ENCODE assay signal across 24 mouse cellular contexts in genomic region chr11:97656269-97656971, GRCm38 (mm10). TPM values are rescaled to one million over a fixed set of nuclear protein-coding genes. Genes with fewer than 3 reads are reported as not detected.
DNase-seq lines count a peak whose midpoint lies in the region; ATAC-seq and TF ChIP-seq lines count a peak whose summit lies in the region.
"Had no signal": no experiment of that assay in that cellular context is flagged by ENCODE, and none has a peak within 500 bp of the region (broad histone marks: within the 10 kb centered on the region; RNA-seq: fewer than 3 reads in every experiment).

No protein-coding gene starts in this region.

- dilution Hi-C loops in CH12.LX (cut with MboI; ENCODE audit: extremely low pct_ligation_motif_present, extremely low pct_unique_long_range_greater_than_20kb, low sequenced_read_pairs): no loop called here

- no peaks in the 10 kb centered on the region for H3K36me3 ChIP-seq in heart, embryonic 13.5 days
- H3K36me3 ChIP-seq in CH12.LX (replicated peaks in 1 of 2; ENCODE audit: control insufficient read depth in 1 of 2, insufficient read depth in 1 of 2, low read length in 1 of 2) (peaks cover 17 to 47% of the 10 kb centered on the region in 2 experiments), ES-E14 (ENCODE audit: control insufficient read depth, insufficient read depth, low read length, poor library complexity, severe bottlenecking) (peaks cover 3% of the 10 kb centered on the region; the same call in 1 of the 2 replicates)
- no peaks in the 10 kb centered on the region for H3K36me3 ChIP-seq in midbrain, embryonic 13.5 days
- no peaks in the 10 kb centered on the region for H3K36me3 ChIP-seq in hindbrain, embryonic 11.5 days (ENCODE audit: control insufficient read depth, insufficient read depth, low read length)
- H3K36me3 ChIP-seq: embryonic facial prominence, embryonic 13.5 days; forebrain, embryonic 10.5 days; forebrain, embryonic 15.5 days; hindbrain, embryonic 12.5 days; liver, embryonic 15.5 days had no signal

- in situ Hi-C loops in CH12.LX (cut with MboI; ENCODE audit: low pct_ligation_motif_present, low pct_unique_long_range_greater_than_20kb, low sequenced_read_pairs) (no loop called here), ES-E14 (cut with MboI; ENCODE audit: low sequenced_read_pairs in 2 of 2, unreplicated experiment in 2 of 2) (no loop called here)

- TF ChIP-seq CTCF in CH12.LX (conservative IDR thresholded peaks at IDR 0.05 in 1 of 2, IDR thresholded peaks at IDR 0.05 in 1 of 2; ENCODE audit: low read depth in 2 of 2, low read length in 2 of 2): peak in 1 of 2 experiments; percentile 41; a peak in 2 of 4 replicates

- no peak for ATAC-seq in heart, embryonic 13.5 days (ENCODE audit: extremely low read depth, insufficient number of reproducible peaks, low FRiP score, low TSS enrichment)
- no peak for ATAC-seq in midbrain, embryonic 13.5 days
- ATAC-seq in hindbrain, embryonic 11.5 days (ENCODE audit: low FRiP score): no peak
- ATAC-seq: forebrain, embryonic 15.5 days; hindbrain, postnatal 0 days; intestine, embryonic 16.5 days had no signal

- TF ChIP-seq RAD21 in CH12.LX (IDR thresholded peaks at IDR 0.05; ENCODE audit: low read depth, low read length): no peak; the same call in 1 of the 2 replicates

- no peaks in the 10 kb centered on the region for H3K9me3 ChIP-seq in heart, embryonic 13.5 days
- H3K9me3 ChIP-seq in CH12.LX (replicated peaks; ENCODE audit: low read length): peaks cover 7% of the 10 kb centered on the region
- H3K9me3 ChIP-seq in ES-E14 (ENCODE audit: control insufficient read depth, insufficient read depth, low read depth, low read length): no peaks in the 10 kb centered on the region
- no peaks in the 10 kb centered on the region for H3K9me3 ChIP-seq in midbrain, embryonic 13.5 days
- H3K9me3 ChIP-seq in hindbrain, embryonic 11.5 days (ENCODE audit: control insufficient read depth, low read length): no peaks in the 10 kb centered on the region
- H3K9me3 ChIP-seq: embryonic facial prominence, embryonic 13.5 days; forebrain, embryonic 15.5 days; G1E; hindbrain, embryonic 12.5 days; liver, embryonic 15.5 days had no signal

- peak overlapping the region; percentile 54; the same call in 1 of the 2 replicates for H3K9ac ChIP-seq in heart, embryonic 13.5 days
- H3K9ac ChIP-seq in CH12.LX (ENCODE audit: insufficient read depth, low read depth) (no peak overlapping the region), ES-E14 (ENCODE audit: insufficient read depth, low read depth, low read length, poor library complexity, severe bottlenecking) (peak overlapping the region; percentile 7; the same call in 1 of the 2 replicates)
- H3K9ac ChIP-seq in midbrain, embryonic 13.5 days (replicated peaks): no peak overlapping the region
- no peak overlapping the region for H3K9ac ChIP-seq in hindbrain, embryonic 11.5 days (ENCODE audit: low read depth, low read length)
- H3K9ac ChIP-seq: embryonic facial prominence, embryonic 13.5 days; hindbrain, embryonic 12.5 days; liver, embryonic 15.5 days; lung, embryonic 14.5 days had no signal

- no peak for TF ChIP-seq EP300 in CH12.LX (IDR thresholded peaks at IDR 0.05; ENCODE audit: low read length)

- peaks cover 5% of the 10 kb centered on the region; the same call in 1 of the 2 replicates for H3K79me2 ChIP-seq in CH12.LX (replicated peaks; ENCODE audit: control insufficient read depth, extremely low read depth, insufficient read depth, poor library complexity, severe bottlenecking)

- H3K27ac ChIP-seq in heart, embryonic 13.5 days (replicated peaks): peak overlapping the region; percentile 53; the same call in 1 of the 2 replicates
- H3K27ac ChIP-seq in CH12.LX (ENCODE audit: insufficient read depth, low read depth): no peak overlapping the region
- H3K27ac ChIP-seq in ES-E14 (ENCODE audit: insufficient read depth, low read depth, low read length, poor library complexity, severe bottlenecking): peak overlapping the region; percentile 76
- H3K27ac ChIP-seq in midbrain, embryonic 13.5 days: no peak overlapping the region
- H3K27ac ChIP-seq in hindbrain, embryonic 11.5 days (ENCODE audit: low read depth, low read length): no peak overlapping the region
- H3K27ac ChIP-seq: embryonic facial prominence, embryonic 13.5 days; forebrain, embryonic 10.5 days; forebrain, embryonic 15.5 days; hindbrain, embryonic 12.5 days; hindbrain, postnatal 0 days; liver, embryonic 15.5 days had no signal

- H3K4me2 ChIP-seq in heart, embryonic 13.5 days: no peak overlapping the region
- 0 out of 2 replicates have a peak overlapping the region, but pooled peaks have one; percentile 8 for H3K4me2 ChIP-seq in CH12.LX (ENCODE audit: insufficient read depth, low read depth, poor library complexity, severe bottlenecking)
- H3K4me2 ChIP-seq in midbrain, embryonic 13.5 days (replicated peaks): no peak overlapping the region
- no peak overlapping the region for H3K4me2 ChIP-seq in hindbrain, embryonic 11.5 days (replicated peaks; ENCODE audit: low read depth, low read length)
- H3K4me2 ChIP-seq: embryonic facial prominence, embryonic 13.5 days; forebrain, embryonic 15.5 days; hindbrain, embryonic 12.5 days; liver, embryonic 15.5 days; lung, embryonic 14.5 days; midbrain, embryonic 11.5 days had no signal

- H3K4me3 ChIP-seq in heart, embryonic 13.5 days: no peak overlapping the region
- no peak overlapping the region for H3K4me3 ChIP-seq in CH12.LX (replicated peaks in 1 of 3; ENCODE audit: low read depth in 2 of 3, low read length in 2 of 3, poor library complexity in 1 of 3)
- H3K4me3 ChIP-seq in ES-E14 (ENCODE audit: insufficient read depth in 1 of 2, low read depth in 1 of 2, low read length in 2 of 2, poor library complexity in 1 of 2, severe bottlenecking in 1 of 2): peak overlapping the region in 1 of 2 experiments; percentile 32; a peak in 2 of 4 replicates
- no peak overlapping the region for H3K4me3 ChIP-seq in midbrain, embryonic 13.5 days (replicated peaks)
- H3K4me3 ChIP-seq in hindbrain, embryonic 11.5 days (ENCODE audit: low read depth, low read length): no peak overlapping the region
- H3K4me3 ChIP-seq: embryonic facial prominence, embryonic 13.5 days; forebrain, embryonic 10.5 days; forebrain, embryonic 15.5 days; hindbrain, embryonic 12.5 days; liver, embryonic 15.5 days had no signal

- peak; percentile 29 for DNase-seq in cerebellum, adult 11-12 months
- no peak for DNase-seq in cerebellum, adult 9-10 months
- no peak for DNase-seq in heart, postnatal 14 days
- DNase-seq in CH12.LX (ENCODE audit: extremely low read depth): peak; percentile 38
- DNase-seq in ES-E14 (ENCODE audit: low read depth, low spot score): no peak
- DNase-seq in hindbrain, embryonic 11.5 days (ENCODE audit: low spot score): no peak
- DNase-seq: cerebellum, adult 8-10 months; gastrocnemius, postnatal 25 days; heart, adult 18-20 months; kidney, postnatal 14 days; lung, embryonic 14.5 days; lung, postnatal 36 days; thymus, postnatal 4 days had no signal

- peaks cover 1% of the 10 kb centered on the region; the same call in 1 of the 2 replicates for H3K27me3 ChIP-seq in heart, embryonic 13.5 days (replicated peaks)
- no peaks in the 10 kb centered on the region for H3K27me3 ChIP-seq in CH12.LX (replicated peaks)
- H3K27me3 ChIP-seq in midbrain, embryonic 13.5 days: peaks cover 9% of the 10 kb centered on the region
- peaks cover 7% of the 10 kb centered on the region for H3K27me3 ChIP-seq in hindbrain, embryonic 11.5 days (ENCODE audit: control insufficient read depth, insufficient read depth, low read length)

- peak; percentile 47 for TF ChIP-seq POLR2A in CH12.LX (IDR thresholded peaks at IDR 0.05; ENCODE audit: low read depth, low read length)

- H3K4me1 ChIP-seq in heart, embryonic 13.5 days: peaks cover 43% of the 10 kb centered on the region
- peaks cover 19 to 59% of the 10 kb centered on the region in 2 experiments for H3K4me1 ChIP-seq in CH12.LX (ENCODE audit: control insufficient read depth in 1 of 2, insufficient read depth in 2 of 2)
- peaks cover 12 to 19% of the 10 kb centered on the region in 2 experiments for H3K4me1 ChIP-seq in ES-E14 (ENCODE audit: control insufficient read depth in 2 of 2, insufficient read depth in 2 of 2, low read length in 2 of 2, poor library complexity in 1 of 2)
- H3K4me1 ChIP-seq in midbrain, embryonic 13.5 days (replicated peaks): peaks cover 21% of the 10 kb centered on the region
- H3K4me1 ChIP-seq in hindbrain, embryonic 11.5 days (replicated peaks; ENCODE audit: control insufficient read depth, insufficient read depth, low read length): peaks cover 4% of the 10 kb centered on the region

- 71% methylated on average over 14 of the region's 14 CpGs for whole genome bisulfite sequencing in heart, embryonic 13.5 days
- 74% methylated on average over 14 of the region's 14 CpGs for WGBS in midbrain, embryonic 13.5 days
- WGBS in hindbrain, embryonic 11.5 days: 73% methylated on average over 14 of the region's 14 CpGs

- intact Hi-C loops in heart, postnatal 14 days (cut with DNase I): no loop called here

RNA-seq across cellular contexts. Expression of gene Mllt6, which starts 6.8 kb away (rescaled TPM):
- 1.7 and 1.9 TPM in 2 replicates for polyA plus RNA-seq in heart, embryonic 13.5 days (2015; fragmentation: Nextera tagmentation; extraction: Ambion mirVana)
- total RNA-seq in heart, postnatal 14 days (2021): 10 to 100 TPM; 58.1 to 61.7 TPM
- total RNA-seq in CH12.LX (2012; rRNA removed): 50.7 and 55.6 TPM in 2 replicates
- 24.3 and 25.3 TPM in 2 replicates for total RNA-seq in CH12.LX (2014; rRNA removed)
- 38.3 and 43.0 TPM in 2 replicates for polyA plus RNA-seq in CH12.LX (2012; ENCODE audit: insufficient read length, low read depth)
- 113 and 142 TPM in 2 replicates for total RNA-seq in ES-E14 (2012; rRNA removed)
- polyA plus RNA-seq in midbrain, embryonic 13.5 days (2015; fragmentation: Nextera tagmentation; extraction: Ambion mirVana): 3.1 and 3.9 TPM in 2 replicates
- 4.1 and 4.2 TPM in 2 replicates for polyA plus RNA-seq in hindbrain, embryonic 11.5 days (2014; fragmentation: Nextera tagmentation; extraction: Ambion mirVana)

RNA-seq across cellular contexts. Expression of gene Epop, which starts 26.9 kb away (rescaled TPM):
- 1.1 and 1.4 TPM in 2 replicates for polyA plus RNA-seq in heart, embryonic 13.5 days (2015; fragmentation: Nextera tagmentation; extraction: Ambion mirVana)
- total RNA-seq in heart, postnatal 14 days (2021): 1 to 10 TPM in 1 of 2 experiments, under 1 TPM in 1; 0.93 to 1.2 TPM
- total RNA-seq in CH12.LX (2012; rRNA removed) (4.2 and 5.0 TPM in 2 replicates), CH12.LX (2014; rRNA removed) (1.7 and 2.1 TPM in 2 replicates), ES-E14 (2012; rRNA removed) (100 and 109 TPM in 2 replicates)
- polyA plus RNA-seq in CH12.LX (2012; ENCODE audit: insufficient read length, low read depth): 8.3 and 8.4 TPM in 2 replicates
- 3.0 and 4.2 TPM in 2 replicates for polyA plus RNA-seq in midbrain, embryonic 13.5 days (2015; fragmentation: Nextera tagmentation; extraction: Ambion mirVana)
- polyA plus RNA-seq in hindbrain, embryonic 11.5 days (2014; fragmentation: Nextera tagmentation; extraction: Ambion mirVana): 5.7 and 9.1 TPM in 2 replicates

RNA-seq across cellular contexts. Expression of gene Cisd3, which starts 29.2 kb away (rescaled TPM):
- 44.1 and 53.7 TPM in 2 replicates for polyA plus RNA-seq in heart, embryonic 13.5 days (2015; fragmentation: Nextera tagmentation; extraction: Ambion mirVana)
- 100 to 1,000 TPM; 146 to 147 TPM for total RNA-seq in heart, postnatal 14 days (2021)
- total RNA-seq in CH12.LX (2012; rRNA removed) (141 and 157 TPM in 2 replicates), CH12.LX (2014; rRNA removed) (63.8 and 66.1 TPM in 2 replicates), ES-E14 (2012; rRNA removed) (49.9 and 66.0 TPM in 2 replicates)
- polyA plus RNA-seq in CH12.LX (2012; ENCODE audit: insufficient read length, low read depth): 169 and 221 TPM in 2 replicates
- polyA plus RNA-seq in midbrain, embryonic 13.5 days (2015; fragmentation: Nextera tagmentation; extraction: Ambion mirVana): 14.4 and 16.1 TPM in 2 replicates
- polyA plus RNA-seq in hindbrain, embryonic 11.5 days (2014; fragmentation: Nextera tagmentation; extraction: Ambion mirVana): 11.8 and 14.8 TPM in 2 replicates

RNA-seq across cellular contexts. Expression of gene Pcgf2, which starts 43.9 kb away (rescaled TPM):
- polyA plus RNA-seq in heart, embryonic 13.5 days (2015; fragmentation: Nextera tagmentation; extraction: Ambion mirVana): 10.5 and 11.0 TPM in 2 replicates
- 10 to 100 TPM; 11.1 to 12.9 TPM for total RNA-seq in heart, postnatal 14 days (2021)
- 5.6 and 7.9 TPM in 2 replicates for total RNA-seq in CH12.LX (2012; rRNA removed)
- 0.81 and 0.99 TPM in 2 replicates for total RNA-seq in CH12.LX (2014; rRNA removed)
- polyA plus RNA-seq in CH12.LX (2012; ENCODE audit: insufficient read length, low read depth): 16.3 and 19.5 TPM in 2 replicates
- 20.1 and 28.4 TPM in 2 replicates for total RNA-seq in ES-E14 (2012; rRNA removed)
- polyA plus RNA-seq in midbrain, embryonic 13.5 days (2015; fragmentation: Nextera tagmentation; extraction: Ambion mirVana): 23.6 and 25.3 TPM in 2 replicates
- 16.9 and 18.6 TPM in 2 replicates for polyA plus RNA-seq in hindbrain, embryonic 11.5 days (2014; fragmentation: Nextera tagmentation; extraction: Ambion mirVana)

RNA-seq across cellular contexts. Expression of gene Psmb3, which starts 46.8 kb away (rescaled TPM):
- 371 and 445 TPM in 2 replicates for polyA plus RNA-seq in heart, embryonic 13.5 days (2015; fragmentation: Nextera tagmentation; extraction: Ambion mirVana)
- total RNA-seq in heart, postnatal 14 days (2021): 100 to 1,000 TPM; 161 to 169 TPM
- total RNA-seq in CH12.LX (2012; rRNA removed) (863 and 969 TPM in 2 replicates), CH12.LX (2014; rRNA removed) (1,070 and 1,251 TPM in 2 replicates), ES-E14 (2012; rRNA removed) (522 and 677 TPM in 2 replicates)
- polyA plus RNA-seq in CH12.LX (2012; ENCODE audit: insufficient read length, low read depth): 560 and 594 TPM in 2 replicates
- 503 and 505 TPM in 2 replicates for polyA plus RNA-seq in midbrain, embryonic 13.5 days (2015; fragmentation: Nextera tagmentation; extraction: Ambion mirVana)
- 468 and 507 TPM in 2 replicates for polyA plus RNA-seq in hindbrain, embryonic 11.5 days (2014; fragmentation: Nextera tagmentation; extraction: Ambion mirVana)

Comparison
In these comparisons a context has a peak if more than half of its experiments do, and no peak if none do; other contexts are left out.
1. DNase-seq: peak in cerebellum, adult 11-12 months (single experiment) and CH12.LX (single experiment); none in cerebellum, adult 9-10 months (single experiment), heart, postnatal 14 days (0 of 2), ES-E14 (single experiment) and hindbrain, embryonic 11.5 days (single experiment).
2. H3K27ac ChIP-seq: peak in heart, embryonic 13.5 days (single experiment) and ES-E14 (single experiment); none in CH12.LX (single experiment), midbrain, embryonic 13.5 days (single experiment) and hindbrain, embryonic 11.5 days (single experiment).
3. H3K9ac ChIP-seq: peak in heart, embryonic 13.5 days (single experiment) and ES-E14 (single experiment); none in CH12.LX (single experiment), midbrain, embryonic 13.5 days (single experiment) and hindbrain, embryonic 11.5 days (single experiment).